In genomic region chr12:36670915-36671579, GRCm38 (mm10) we compare ENCODE assay signal across 8 mouse cellular contexts.
DNase-seq lines count a peak whose midpoint lies in the region; ATAC-seq and TF ChIP-seq lines count a peak whose summit lies in the region.

No protein-coding gene starts in this region.

- H3K4me3 ChIP-seq in MEL (ENCODE audit: control insufficient read depth in 1 of 2, insufficient read depth in 1 of 2, low read depth in 2 of 2, low read length in 2 of 2), result no peak overlapping the region
- no peak overlapping the region for H3K4me3 ChIP-seq in limb, embryonic 14.5 days (replicated peaks; ENCODE audit: low read length)
- H3K4me3 ChIP-seq in heart, embryonic 12.5 days, result no peak overlapping the region

- no peak overlapping the region for H3K4me2 ChIP-seq in limb, embryonic 14.5 days (replicated peaks; ENCODE audit: low read depth, low read length, severe bottlenecking)
- H3K4me2 ChIP-seq in heart, embryonic 12.5 days, result no peak overlapping the region

- H3K4me1 ChIP-seq in MEL (ENCODE audit: control insufficient read depth in 1 of 2, insufficient read depth in 2 of 2, low read length in 2 of 2), result no peaks in the 10 kb centered on the region
- no peaks in the 10 kb centered on the region for H3K4me1 ChIP-seq in limb, embryonic 14.5 days (ENCODE audit: control insufficient read depth, insufficient read depth, low read length)
- H3K4me1 ChIP-seq in heart, embryonic 12.5 days (replicated peaks), result peaks cover 4% of the 10 kb centered on the region; the same call in 1 of the 2 replicates

- H3K9me3 ChIP-seq in MEL (replicated peaks; ENCODE audit: insufficient read depth, low read length), result no peaks in the 10 kb centered on the region
- no peaks in the 10 kb centered on the region for H3K9me3 ChIP-seq in limb, embryonic 14.5 days (ENCODE audit: control insufficient read depth, low read length)
- H3K9me3 ChIP-seq in heart, embryonic 12.5 days (replicated peaks), result no peaks in the 10 kb centered on the region

- no peaks in the 10 kb centered on the region for H3K36me3 ChIP-seq in MEL (ENCODE audit: control insufficient read depth in 1 of 2, insufficient read depth in 2 of 2, low read length in 2 of 2)
- no peaks in the 10 kb centered on the region for H3K36me3 ChIP-seq in limb, embryonic 14.5 days (ENCODE audit: control insufficient read depth, insufficient read depth, low read length)
- H3K36me3 ChIP-seq in heart, embryonic 12.5 days, result no peaks in the 10 kb centered on the region

- no peak overlapping the region for H3K9ac ChIP-seq in MEL (ENCODE audit: control insufficient read depth, low read depth, low read length, poor library complexity, severe bottlenecking)
- no peak overlapping the region for H3K9ac ChIP-seq in limb, embryonic 14.5 days (ENCODE audit: low read depth, low read length, severe bottlenecking)
- no peak overlapping the region for H3K9ac ChIP-seq in heart, embryonic 12.5 days

- TF ChIP-seq RAD21 in MEL (IDR thresholded peaks at IDR 0.05; ENCODE audit: low read depth, low read length), result peak; percentile 74

- no peaks in the 10 kb centered on the region for H3K27me3 ChIP-seq in MEL (ENCODE audit: control insufficient read depth in 1 of 2, insufficient read depth in 2 of 2, low read length in 2 of 2)
- H3K27me3 ChIP-seq in limb, embryonic 14.5 days (ENCODE audit: control insufficient read depth, insufficient read depth, low read length), result no peaks in the 10 kb centered on the region
- H3K27me3 ChIP-seq in heart, embryonic 12.5 days (replicated peaks), result no peaks in the 10 kb centered on the region

- no peak for TF ChIP-seq POLR2A in MEL (IDR thresholded peaks at IDR 0.05; ENCODE audit: control insufficient read depth in 1 of 2, insufficient read depth in 1 of 2, low read depth in 1 of 2, low read length in 2 of 2, poor library complexity in 1 of 2)
- no peak for TF ChIP-seq POLR2A in limb, embryonic 14.5 days (IDR thresholded peaks at IDR 0.05; ENCODE audit: borderline replicate concordance, extremely low read depth, insufficient read depth, insufficient read length)

- peak; percentile 6 for DNase-seq in kidney, adult 18-20 months
- no peak for DNase-seq in kidney, adult 11 months
- DNase-seq in MEL (ENCODE audit: low read depth, low spot score), result peak; percentile 41
- DNase-seq in fibroblast of lung, adult 2 months (ENCODE audit: low read depth), result peak; percentile 10
- DNase-seq in limb, embryonic 14.5 days (ENCODE audit: low spot score), result peak; percentile 32
- DNase-seq in yolk sac, embryonic 10.5 days (ENCODE audit: low spot score), result peak; percentile 7
- DNase-seq in urinary bladder, postnatal 14 days (ENCODE audit: low spot score), result no peak

- peak; percentile 37; the same call in 1 of the 2 replicates for ATAC-seq in limb, embryonic 14.5 days (ENCODE audit: low FRiP score, low read depth)
- no peak for ATAC-seq in heart, embryonic 12.5 days (ENCODE audit: insufficient number of reproducible peaks, low FRiP score)

- 37% methylated on average over 10 of the region's 10 CpGs for WGBS in limb, embryonic 14.5 days
- whole genome bisulfite sequencing in heart, embryonic 12.5 days, result 38% methylated on average over 10 of the region's 10 CpGs

- TF ChIP-seq CTCF in MEL (IDR thresholded peaks at IDR 0.05 in 2 of 3, conservative IDR thresholded peaks at IDR 0.05 in 1 of 3; ENCODE audit: control insufficient read depth in 1 of 3, insufficient read depth in 1 of 3, low read depth in 2 of 3, low read length in 3 of 3, poor library complexity in 1 of 3, severe bottlenecking in 1 of 3), result peak; percentile 4 to 63 (median 16); a peak in 2 of 6 replicates

- H3K79me2 ChIP-seq in MEL (ENCODE audit: control insufficient read depth, insufficient read depth, low read length, poor library complexity), result no peaks in the 10 kb centered on the region

- no peak overlapping the region for H3K27ac ChIP-seq in MEL (ENCODE audit: control insufficient read depth, low read depth, low read length)
- no peak overlapping the region for H3K27ac ChIP-seq in limb, embryonic 14.5 days (replicated peaks; ENCODE audit: low read depth, low read length)
- no peak overlapping the region for H3K27ac ChIP-seq in heart, embryonic 12.5 days (ENCODE audit: poor library complexity, severe bottlenecking)

- no peak for TF ChIP-seq EP300 in MEL (IDR thresholded peaks at IDR 0.05; ENCODE audit: low read depth in 1 of 2, low read length in 2 of 2)

TF ChIP-seq in MEL, 35 proteins besides CTCF, POLR2A, EP300 and RAD21:
- TF ChIP-seq MYC (IDR thresholded peaks at IDR 0.05; ENCODE audit: low read depth, low read length) (no peak), SMC3 (IDR thresholded peaks at IDR 0.05; ENCODE audit: low read depth, low read length) (peak; percentile 70), ZC3H11A (IDR thresholded peaks at IDR 0.05; ENCODE audit: low read depth, low read length) (peak; percentile 72), KAT2A (conservative IDR thresholded peaks at IDR 0.05; ENCODE audit: low read depth, low read length) (no peak)

Comparison
In these comparisons a context has a peak if more than half of its experiments do, and no peak if none do; other contexts are left out.
1. DNase-seq: peak in kidney, adult 18-20 months (single experiment), MEL (single experiment), fibroblast of lung, adult 2 months (single experiment), limb, embryonic 14.5 days (single experiment) and yolk sac, embryonic 10.5 days (single experiment); none in kidney, adult 11 months (single experiment) and urinary bladder, postnatal 14 days (single experiment).